Mouse (Mus musculus) hindbrain, embryonic 13.5 days (tissue): ENCODE data around the gene Gm49366. TPM values are rescaled to one million over a fixed set of nuclear protein-coding genes. Genes with fewer than 3 reads are reported as not detected.
A peak's percentile ranks its signal among the peaks of the same experiment; 100 is the strongest.
"Not testable (repeated sequence)": the region's sequence is repeated elsewhere in the genome, so short reads cannot be mapped to it uniquely, and the experiment has no call there.

Experiments
- ATAC-seq: fragments of 200-750 bp; cut with Nextera tagmentation; 2 replicates; pipeline ENCODE4 v1.8.0; 2017; ENCODE audit warnings: moderate TSS enrichment; ENCODE audit not compliant: low FRiP score
- H3K27ac ChIP-seq: fragments of 300-500 bp; sonication (generic); 2 replicates; pipeline ENCODE4 v1.5.1; 2015; ENCODE audit warnings: inconsistent platforms, mild to moderate bottlenecking, moderate library complexity
- H3K27me3 ChIP-seq: fragments of 300-500 bp; sonication (generic); 2 replicates; pipeline ENCODE4 v1.6.1; 2015; ENCODE audit warnings: mild to moderate bottlenecking, inconsistent platforms
- H3K36me3 ChIP-seq: fragments of 300-500 bp; sonication (generic); 2 replicates; pipeline ENCODE4 v1.6.1; 2015; ENCODE audit warnings: mild to moderate bottlenecking, inconsistent platforms
- H3K4me1 ChIP-seq: fragments of 300-500 bp; sonication (generic); replicated peaks from 2 replicates; pipeline ENCODE4 v1.6.1; 2015; ENCODE audit warnings: inconsistent platforms
- H3K4me2 ChIP-seq: fragments of 300-500 bp; sonication (generic); 2 replicates; pipeline ENCODE4 v1.6.1; 2015; ENCODE audit warnings: inconsistent platforms, mild to moderate bottlenecking, moderate library complexity
- H3K4me3 ChIP-seq: fragments of 300-500 bp; sonication (generic); 2 replicates; pipeline ENCODE4 v1.5.1; 2015; ENCODE audit warnings: mild to moderate bottlenecking, inconsistent platforms
- H3K9ac ChIP-seq: fragments of 300-500 bp; sonication (generic); 2 replicates; pipeline ENCODE4 v1.6.1; 2015; ENCODE audit warnings: mild to moderate bottlenecking, inconsistent platforms
- H3K9me3 ChIP-seq: fragments of 300-500 bp; sonication (generic); 2 replicates; pipeline ENCODE4 v1.6.1; 2016; ENCODE audit warnings: inconsistent platforms
- WGBS: fragments of 180-500 bp; shearing (Covaris S2); methylation state at CpG from one replicate; pipeline ENCODE4 v1.1.7; 2015; 5-methylcytosine and 5-hydroxymethylcytosine counted together
- polyA plus RNA-seq: library from polyadenylated mRNA; unstranded; fragments of >200 nt; fragmentation: Nextera tagmentation; extraction: Ambion mirVana; gene quantifications from 2 replicates; pipeline ENCODE4 v1.2.1, GENCODE M21; 2015

Gene Gm49366
- polyA plus RNA-seq, 1 experiment from 2014 or later: not detected

- ATAC-seq: peak; percentile 65
- not testable (repeated sequence) for H3K4me1 ChIP-seq, H3K27me3 ChIP-seq, H3K36me3 ChIP-seq, H3K9me3 ChIP-seq
- Histone ChIP-seq H3K4me2 (peak within 1 kb of the TSS; percentile 71), H3K27ac (peak within 1 kb of the TSS; percentile 62), H3K4me3 (peak within 1 kb of the TSS; percentile 54), H3K9ac (peak within 1 kb of the TSS; percentile 77)
- under 1% methylated on average over 77 of the region's 80 CpGs for WGBS
Measured at GRCm38 (mm10) chr12:84100604-84101492, 62.1 kb downstream of the Gm49366 start, which contains the start of gene Acot6. Acot6 (plus strand) TSS chr12:84100654.

GRCm38 (mm10) chr12:84101493-84101845 is 62.7 kb downstream of the Gm49366 start:
- no peak overlapping the region for H3K27ac ChIP-seq
- peak overlapping the region; percentile 54 for H3K4me3 ChIP-seq
- no peak for ATAC-seq
- peak overlapping the region; percentile 71 for H3K4me2 ChIP-seq
- H3K4me1 ChIP-seq: no peaks in the 10 kb centered on the region
- H3K36me3 ChIP-seq: no peaks in the 10 kb centered on the region
- H3K9ac ChIP-seq: peak overlapping the region; percentile 77; the same call in 1 of the 2 replicates
- H3K27me3 ChIP-seq: 0 out of 2 replicates have a peak, but pooled peaks cover 3% of the 10 kb centered on the region
- 62% methylated on average over 2 of the region's 2 CpGs for WGBS
- H3K9me3 ChIP-seq: no peaks in the 10 kb centered on the region

GRCm38 (mm10) chr12:84107012-84107411 is 68.3 kb downstream of the Gm49366 start:
- WGBS: 75% methylated on average over 3 of the region's 3 CpGs
- no peak overlapping the region for H3K9ac ChIP-seq
- ATAC-seq: no peak

GRCm38 (mm10) chr12:84107692-84108091 is 69.0 kb downstream of the Gm49366 start:
- WGBS: 82% methylated on average over 1 of the region's 1 CpGs
- H3K4me2 ChIP-seq: no peak overlapping the region
- ATAC-seq: no peak
- H3K36me3 ChIP-seq: no peaks in the 10 kb centered on the region
- no peak overlapping the region for H3K9ac ChIP-seq
- H3K27ac ChIP-seq: no peak overlapping the region
- H3K9me3 ChIP-seq: no peaks in the 10 kb centered on the region
- no peak overlapping the region for H3K4me3 ChIP-seq
- H3K4me1 ChIP-seq: no peaks in the 10 kb centered on the region
- no peaks in the 10 kb centered on the region for H3K27me3 ChIP-seq

More at GRCm38 (mm10) chr12:84107012-84107411, 68.3 kb downstream of the Gm49366 start:
- Histone ChIP-seq H3K36me3 (no peaks in the 10 kb centered on the region), H3K4me1 (no peaks in the 10 kb centered on the region), H3K9me3 (no peaks in the 10 kb centered on the region), H3K4me3 (no peak overlapping the region), H3K27me3 (no peaks in the 10 kb centered on the region), H3K4me2 (no peak overlapping the region), H3K27ac (no peak overlapping the region)

Other genes with a start within 250 kb of the Gm49366 start
- 19.9 and 25.6 TPM in 2 replicates for gene Numb, start 117.0 kb upstream of the Gm49366 start, polyA plus RNA-seq
- gene Riox1, start 88.3 kb upstream of the Gm49366 start, polyA plus RNA-seq: 10.0 and 10.8 TPM in 2 replicates
- gene Heatr4, start 54.1 kb upstream of the Gm49366 start, polyA plus RNA-seq: not detected in 2 replicates
- 14.7 and 17.0 TPM in 2 replicates for gene Acot2, start 51.1 kb upstream of the Gm49366 start, polyA plus RNA-seq
- gene Acot1, start 29.4 kb upstream of the Gm49366 start, polyA plus RNA-seq: 77.9 and 83.6 TPM in 2 replicates
- 0.09 and 0.13 TPM in 2 replicates for gene Acot4, start 556 bp upstream of the Gm49366 start, polyA plus RNA-seq
- gene Acot3, start 13.2 kb downstream of the Gm49366 start, polyA plus RNA-seq: 0.89 and 0.96 TPM in 2 replicates
- gene Acot5, start 30.4 kb downstream of the Gm49366 start, polyA plus RNA-seq: not detected in 2 replicates
- gene Acot6, start 61.7 kb downstream of the Gm49366 start, polyA plus RNA-seq: 0.88 and 0.97 TPM in 2 replicates
- gene Dnal1, start 75.4 kb downstream of the Gm49366 start, polyA plus RNA-seq: 9.1 and 9.7 TPM in 2 replicates
- gene Pnma1, start 109.6 kb downstream of the Gm49366 start, polyA plus RNA-seq: 3.5 and 3.8 TPM in 2 replicates
- 4.5 and 5.1 TPM in 2 replicates for gene Elmsan1, start 179.9 kb downstream of the Gm49366 start, polyA plus RNA-seq
- 14.2 and 15.1 TPM in 2 replicates for gene Ptgr2, start 246.3 kb downstream of the Gm49366 start, polyA plus RNA-seq